Mouse (Mus musculus): Measurements from ENCODE around the gene Xpr1.
A peak's percentile ranks its signal among the peaks of the same experiment; 100 is the strongest.

The Xpr1 gene

DNA sequence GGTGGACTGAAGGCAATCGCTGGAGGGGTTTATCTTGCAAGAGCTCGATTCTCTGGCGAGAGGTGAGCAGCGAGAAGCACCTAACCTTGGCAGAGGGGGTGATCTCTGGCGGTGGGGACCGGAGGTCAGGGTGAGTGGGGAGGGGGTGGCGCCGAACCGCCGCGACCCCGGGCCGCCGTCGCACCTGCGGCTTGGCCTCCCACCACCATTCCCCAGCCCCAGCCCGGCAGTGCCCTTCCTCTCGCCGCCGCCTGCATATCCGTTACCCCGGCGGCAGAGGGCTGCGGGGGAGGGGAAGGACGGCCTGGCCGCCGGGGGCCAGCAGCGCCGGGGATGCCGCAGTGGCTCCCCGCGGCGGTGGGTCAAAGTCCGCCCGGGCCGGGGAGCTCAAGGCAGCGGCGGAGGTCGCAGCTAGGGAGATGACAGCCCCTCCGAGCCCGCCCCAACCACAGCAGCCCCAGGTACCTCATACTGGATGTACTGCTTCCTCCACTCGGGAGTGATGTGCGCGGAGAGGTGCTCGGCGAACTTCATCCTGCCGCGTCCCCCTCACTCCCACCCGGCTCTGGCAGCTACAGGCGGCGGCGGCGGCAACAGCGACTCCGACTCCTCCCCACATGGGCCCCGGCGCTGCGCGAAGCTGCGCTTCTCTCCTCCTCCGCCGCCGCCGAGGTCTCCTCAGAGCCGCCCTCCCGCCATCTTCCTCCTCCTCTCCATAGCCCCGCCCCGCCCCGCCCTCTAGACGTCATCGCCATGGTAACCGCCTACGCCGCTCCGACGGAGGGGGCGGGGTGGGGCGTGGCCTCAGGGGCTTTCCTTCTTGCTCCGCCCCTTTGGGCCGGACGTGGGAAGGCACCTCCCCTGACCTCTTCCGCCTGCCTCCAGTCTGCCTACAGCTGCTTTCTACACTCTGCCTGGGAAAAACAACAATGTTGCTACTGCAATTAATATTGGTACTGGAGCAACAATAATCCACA, at the start of gene Xpr1:
Gene Xpr1 (minus strand): TSS at position 715 of the 977 bp plus-strand sequence.
- DNase-seq = peak; percentile 95

- no peak for DNase-seq
These were observed 46.2 kb upstream of the Xpr1 start for GRCm38 (mm10) chr1:155463442-155463841.

GRCm38 (mm10) chr1:155462582-155462981, 45.4 kb upstream of the Xpr1 start:
- no peak for DNase-seq

- DNase-seq = no peak
These were observed 40.3 kb upstream of the Xpr1 start for GRCm38 (mm10) chr1:155457532-155457931.

DNA sequence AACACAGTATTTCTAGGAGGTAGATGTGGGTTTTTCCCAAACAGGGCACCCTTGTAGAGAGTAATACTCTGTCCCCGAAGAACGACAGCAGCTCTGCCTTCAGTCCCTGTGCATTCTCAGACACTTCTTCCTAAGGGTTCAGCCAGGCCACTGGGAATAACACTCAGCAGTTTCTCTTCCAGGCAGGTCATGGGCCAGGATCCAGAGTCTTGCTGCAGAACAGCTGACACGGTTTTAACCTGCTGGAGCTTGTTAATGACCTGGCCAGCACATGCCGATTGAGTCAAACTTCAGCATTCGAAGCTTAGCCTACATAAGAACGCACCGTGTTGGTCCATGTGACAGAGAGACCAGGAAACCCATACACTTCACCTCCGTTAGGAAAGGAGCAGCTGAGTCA, 36.0 kb upstream of the Xpr1 start:
- peak; percentile 35 for DNase-seq

GRCm38 (mm10) chr1:155448932-155449331, 31.7 kb upstream of the Xpr1 start:
- DNase-seq = no peak

DNA sequence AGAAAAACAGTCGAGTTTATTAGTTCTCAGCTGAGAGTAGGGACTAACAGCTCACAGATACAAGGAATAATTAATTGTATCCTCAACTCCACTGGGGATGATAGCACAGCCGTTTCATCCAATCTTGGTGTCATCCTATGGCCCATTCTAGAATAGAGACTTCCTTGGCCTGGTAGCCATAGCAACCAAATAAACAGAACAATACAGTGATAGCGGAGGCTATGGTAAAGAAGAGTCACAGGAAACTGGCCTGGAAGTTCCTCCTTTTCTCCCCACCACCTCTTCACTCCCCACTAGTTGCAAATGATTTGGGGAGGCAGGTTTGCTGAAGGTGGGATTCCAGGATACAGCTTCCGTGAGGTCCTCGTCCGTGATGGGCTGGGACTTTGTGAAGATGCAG, 30.1 kb upstream of the Xpr1 start:
- DNase-seq = no peak

DNA sequence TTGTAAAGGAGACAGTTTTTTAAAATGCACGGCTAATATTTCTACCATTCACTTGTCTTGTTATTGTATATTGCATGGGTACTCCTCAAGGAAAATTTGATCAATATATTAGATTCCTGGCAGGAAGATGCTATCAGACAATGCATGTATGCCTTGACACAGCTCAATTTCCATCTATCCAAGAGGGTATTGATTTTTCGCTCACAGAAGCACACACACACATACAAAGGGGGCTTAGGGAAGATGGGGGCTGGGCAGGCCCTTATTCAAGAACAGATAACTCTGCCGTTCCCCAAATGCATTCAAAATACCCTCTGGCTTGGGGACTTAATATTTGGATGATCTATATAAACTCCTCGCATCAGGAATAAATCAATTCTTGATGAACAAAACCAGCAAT, 25.9 kb upstream of the Xpr1 start:
- no peak for DNase-seq

GRCm38 (mm10) chr1:155442521-155443001, 25.3 kb upstream of the Xpr1 start:
- DNase-seq = no peak

DNA sequence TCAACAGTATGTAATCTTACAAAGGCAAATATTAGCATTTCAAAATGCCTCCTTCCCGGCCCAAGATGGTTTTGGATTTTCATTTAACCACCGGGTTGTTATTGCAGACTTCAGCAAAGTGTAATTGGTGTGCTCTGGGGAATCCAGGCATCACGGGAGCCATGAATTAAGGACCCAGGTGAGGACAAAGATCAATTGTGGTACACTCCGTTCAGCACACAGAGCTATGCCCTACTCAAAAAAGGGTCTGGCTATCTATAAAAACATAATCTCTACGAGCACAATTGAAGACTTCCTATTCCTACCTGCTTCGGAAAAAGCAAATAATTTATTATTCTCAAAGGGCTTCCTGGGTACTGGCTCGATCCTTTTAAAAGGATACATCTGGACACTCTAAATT, 22.3 kb upstream of the Xpr1 start:
- no peak for DNase-seq

- DNase-seq = no peak
These were observed 21.3 kb upstream of the Xpr1 start for GRCm38 (mm10) chr1:155438525-155438924.

DNA sequence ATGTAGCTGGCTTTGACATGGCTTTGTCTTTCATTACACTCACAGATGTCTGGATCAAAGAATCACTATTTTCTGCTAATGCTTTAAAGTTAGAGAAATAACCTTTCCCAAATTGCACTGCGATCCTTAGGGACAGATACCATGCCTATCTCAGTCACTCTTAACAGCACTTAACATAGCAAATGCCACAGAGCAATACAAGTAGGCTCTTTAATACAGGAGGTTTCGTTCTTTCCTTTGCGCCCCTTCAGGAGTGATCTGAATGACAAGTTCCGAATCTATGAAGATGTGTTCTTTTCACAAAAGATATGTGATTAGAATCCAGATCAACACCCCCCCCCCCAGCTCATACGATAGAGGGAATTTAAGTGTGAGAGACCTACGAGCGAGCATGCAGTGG, 12.1 kb upstream of the Xpr1 start:
- DNase-seq = no peak

DNA sequence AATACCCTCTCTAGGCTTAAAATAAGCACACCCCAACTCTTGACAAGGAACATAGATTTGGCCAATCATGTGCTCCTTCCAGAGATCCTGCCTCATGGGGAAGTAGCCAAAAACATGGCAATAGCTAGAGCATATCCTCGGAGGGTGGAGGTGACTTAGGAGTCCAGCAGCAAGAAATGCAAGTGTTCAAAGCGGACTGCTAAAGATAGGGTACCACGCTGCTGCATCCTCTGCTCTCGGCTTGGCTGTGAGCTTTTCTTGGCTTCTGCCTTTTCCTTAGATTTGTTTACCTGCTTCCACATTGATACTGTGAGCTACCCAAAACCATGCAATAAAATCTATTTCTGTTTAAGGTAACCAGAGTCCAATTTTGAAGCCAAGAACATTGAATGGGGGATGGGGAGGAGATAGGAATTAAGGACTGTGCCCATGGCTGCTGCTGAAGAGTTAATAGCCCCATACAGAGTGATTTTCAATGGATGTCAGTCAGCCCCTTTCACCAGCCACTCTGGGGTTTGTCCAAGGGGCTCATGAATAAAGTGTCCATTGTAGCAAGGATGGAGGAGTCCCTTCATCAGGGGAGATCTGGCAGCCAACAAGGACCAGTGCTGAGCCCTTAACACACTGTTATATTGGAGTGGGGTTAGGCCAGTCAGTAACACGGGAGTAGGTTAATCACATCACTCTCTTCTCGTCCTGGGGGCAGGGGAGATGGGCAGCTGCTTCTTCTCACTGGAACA, 10.1 kb upstream of the Xpr1 start:
- DNase-seq = no peak

- no peak for DNase-seq
These were observed 8.6 kb upstream of the Xpr1 start for GRCm38 (mm10) chr1:155425743-155426315.

DNA sequence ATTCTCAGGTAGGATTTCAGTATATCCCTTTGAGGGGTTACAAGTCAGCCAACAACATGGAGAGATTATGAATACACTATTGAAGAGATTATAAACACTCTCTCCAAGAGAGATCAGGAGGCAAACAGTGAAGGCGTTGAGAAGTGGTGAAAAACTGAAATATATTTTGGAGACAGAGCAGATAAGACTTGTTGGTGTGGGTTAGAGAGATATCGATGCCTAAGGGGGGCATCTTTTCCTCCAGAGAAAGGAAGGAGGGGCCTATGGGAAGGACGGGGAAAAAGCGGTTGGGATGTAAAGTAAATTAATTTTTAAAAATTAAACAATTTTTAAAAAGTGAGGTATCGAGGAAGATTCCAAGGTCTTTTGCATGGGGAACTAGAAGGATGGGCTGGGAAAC, 8.1 kb upstream of the Xpr1 start:
- no peak for DNase-seq

DNA sequence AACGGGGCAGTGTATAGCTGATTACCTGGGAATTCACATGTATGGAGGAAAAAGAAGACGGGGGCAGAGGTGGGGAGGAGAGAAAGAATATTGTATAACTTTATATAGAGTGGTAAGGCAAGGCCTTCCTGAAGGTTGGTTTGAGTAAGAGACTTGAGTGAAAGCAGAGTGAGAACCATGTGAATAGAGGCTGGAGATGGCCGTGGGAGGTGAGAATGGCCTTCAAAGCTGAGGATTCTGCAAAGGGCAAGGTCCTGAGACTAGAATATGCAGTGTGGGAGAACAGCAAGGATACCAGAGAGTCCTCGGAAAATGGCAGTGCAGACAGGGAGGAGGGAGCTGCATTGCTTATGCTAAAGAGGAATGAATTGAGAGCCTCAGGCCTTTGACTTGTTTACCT, 6.6 kb upstream of the Xpr1 start:
- DNase-seq = no peak

GRCm38 (mm10) chr1:155422022-155422421, 4.8 kb upstream of the Xpr1 start:
- DNase-seq = no peak

- DNase-seq = no peak
These were observed 991 bp downstream of the Xpr1 start for GRCm38 (mm10) chr1:155416147-155416700.

GRCm38 (mm10) chr1:155415421-155415820, 1.8 kb downstream of the Xpr1 start:
- DNase-seq = no peak

- DNase-seq = no peak
These were observed 4.5 kb downstream of the Xpr1 start for GRCm38 (mm10) chr1:155412705-155413104.

GRCm38 (mm10) chr1:155408577-155408966, 8.6 kb downstream of the Xpr1 start:
- no peak for DNase-seq

GRCm38 (mm10) chr1:155407697-155408576, 9.3 kb downstream of the Xpr1 start:
- DNase-seq = no peak
